Mouse (Mus musculus) heart, adult 2 months (tissue): ENCODE data around the gene N4bp1. TPM values are rescaled to one million over a fixed set of nuclear protein-coding genes. Genes with fewer than 3 reads are reported as not detected.

Experiments
- DNase-seq, 2 experiments: peaks; one replicate each; pipeline ENCODE4 v3.0.0; 2021
- H3K27ac ChIP-seq: fragments of 200-600 bp; 2 replicates; pipeline ENCODE4 v1.8.1; 2022
- H3K27me3 ChIP-seq: fragments of 200-500 bp; 2 replicates; pipeline ENCODE4 v1.6.1; 2012; ENCODE audit warnings: mild to moderate bottlenecking, low read length, inconsistent platforms, mixed read lengths; ENCODE audit not compliant: control insufficient read depth, insufficient read depth
- H3K36me3 ChIP-seq: fragments of 200-500 bp; 2 replicates; pipeline ENCODE4 v1.6.1; 2012; ENCODE audit warnings: low read length, inconsistent platforms; ENCODE audit not compliant: control insufficient read depth, insufficient read depth
- H3K4me1 ChIP-seq: fragments of 200-500 bp; 2 replicates; pipeline ENCODE4 v1.6.1; 2011; ENCODE audit warnings: low read length; ENCODE audit not compliant: control insufficient read depth, insufficient read depth
- H3K4me3 ChIP-seq: fragments of 200-600 bp; 2 replicates; pipeline ENCODE4 v1.8.1; 2022
- H3K79me2 ChIP-seq: fragments of 200-500 bp; replicated peaks from 2 replicates; pipeline ENCODE4 v1.6.1; 2012; ENCODE audit warnings: mild to moderate bottlenecking, inconsistent platforms, low read length, moderate library complexity, mixed read lengths; ENCODE audit not compliant: control insufficient read depth, insufficient read depth
- H3K9ac ChIP-seq: fragments of 200-500 bp; 2 replicates; pipeline ENCODE4 v1.6.1; 2012; ENCODE audit warnings: low read depth, mild to moderate bottlenecking, control low read depth, inconsistent platforms, low read length, mixed read lengths
- CTCF ChIP-seq: fragments of 200-600 bp; IDR thresholded peaks from 2 replicates; pipeline ENCODE4 v1.8.1; 2022; ENCODE audit warnings: antibody characterized with exemption, mild to moderate bottlenecking, moderate library complexity
- EP300 ChIP-seq: fragments of 200-500 bp; IDR thresholded peaks from 2 replicates; pipeline ENCODE4 v1.6.1; 2011; ENCODE audit warnings: low read depth, low read length, control low read depth; ENCODE audit not compliant: insufficient read depth
- POLR2A ChIP-seq: fragments of 200-500 bp; IDR thresholded peaks from 2 replicates; pipeline ENCODE4 v1.6.1; 2011; ENCODE audit warnings: mild to moderate bottlenecking, low read depth, low read length, control low read depth; ENCODE audit not compliant: insufficient read depth
- WGBS: fragments of 180-500 bp; shearing (Covaris S2); methylation state at CpG from one replicate; pipeline ENCODE4 v1.1.7; 2018; 5-methylcytosine and 5-hydroxymethylcytosine counted together
- intact Hi-C: fragments of 180-260 bp; cut with DNase I; formaldehyde crosslinking; loops from one replicate; pipeline ENCODE4 v1.15.1; 2025
- polyA plus RNA-seq: library from polyadenylated mRNA; depleted of rRNA; stranded (reverse); fragments of >200 nt; gene quantifications from 2 replicates; pipeline ENCODE4 v1.2.3, GENCODE M21; 2012
- total RNA-seq, 2 experiments: library from RNA; stranded (reverse); gene quantifications; 2 replicates each; pipeline ENCODE4 v1.2.3; 2021

N4bp1 gene
- total and polyA plus RNA-seq, 3 experiments = 8.9 to 18.1 (median 17.1) TPM

- Histone ChIP-seq H3K4me1 (no peaks in the 10 kb centered on the region), H3K27me3 (no peaks in the 10 kb centered on the region), H3K4me3 (no peak overlapping the region), H3K27ac (no peak overlapping the region), H3K9ac (no peak overlapping the region), H3K36me3 (no peaks in the 10 kb centered on the region), H3K79me2 (no peaks in the 10 kb centered on the region)
- intact Hi-C loops = no loop called here
- TF ChIP-seq EP300 (no peak), CTCF (no peak), POLR2A (no peak)
- no peak for DNase-seq
- 62% methylated on average over 6 of the region's 6 CpGs for WGBS
These were observed 90.3 kb downstream of the N4bp1 start for GRCm38 (mm10) chr8:86794716-86795115.

GRCm38 (mm10) chr8:86791542-86791941, 93.5 kb downstream of the N4bp1 start:
- TF ChIP-seq CTCF (no peak), EP300 (no peak), POLR2A (no peak)
- Histone ChIP-seq H3K27me3 (no peaks in the 10 kb centered on the region), H3K4me3 (no peak overlapping the region), H3K27ac (no peak overlapping the region), H3K36me3 (no peaks in the 10 kb centered on the region; the same call in 1 of the 2 replicates), H3K9ac (no peak overlapping the region), H3K4me1 (peaks cover 10% of the 10 kb centered on the region), H3K79me2 (no peaks in the 10 kb centered on the region)
- WGBS = 88% methylated on average over 6 of the region's 6 CpGs
- no peak for DNase-seq
- intact Hi-C loops = no loop called here

- 44% methylated on average over 1 of the region's 1 CpGs for WGBS
- Histone ChIP-seq H3K79me2 (no peaks in the 10 kb centered on the region), H3K4me3 (no peak overlapping the region), H3K27ac (no peak overlapping the region), H3K9ac (no peak overlapping the region), H3K36me3 (no peaks in the 10 kb centered on the region; the same call in 1 of the 2 replicates), H3K27me3 (no peaks in the 10 kb centered on the region), H3K4me1 (peaks cover 14% of the 10 kb centered on the region)
- TF ChIP-seq EP300 (no peak), POLR2A (no peak), CTCF (no peak)
- DNase-seq = no peak
- intact Hi-C loops = no loop called here
These were observed 95.5 kb downstream of the N4bp1 start for GRCm38 (mm10) chr8:86789576-86789975.

- Histone ChIP-seq H3K9ac (peak overlapping the region; percentile 59; the same call in 1 of the 2 replicates), H3K27me3 (no peaks in the 10 kb centered on the region), H3K36me3 (no peaks in the 10 kb centered on the region; the same call in 1 of the 2 replicates), H3K4me1 (peaks cover 16% of the 10 kb centered on the region), H3K79me2 (no peaks in the 10 kb centered on the region), H3K27ac (peak overlapping the region; percentile 86), H3K4me3 (peak overlapping the region; percentile 23; the same call in 1 of the 2 replicates)
- intact Hi-C loops = loop anchor here (1.0 to 2.0 kb wide), 4 partner anchors 13 to 114 kb away; no protein-coding TSS in a partner anchor
- TF ChIP-seq EP300 (peak; percentile 9; the same call in 1 of the 2 replicates), POLR2A (no peak)
- WGBS = 29% methylated on average over 12 of the region's 12 CpGs
- peak; percentile 80 to 82 for DNase-seq
These were observed 97.1 kb downstream of the N4bp1 start for GRCm38 (mm10) chr8:86787891-86788420.

GRCm38 (mm10) chr8:86786498-86786897, 98.6 kb downstream of the N4bp1 start:
- Histone ChIP-seq H3K27me3 (no peaks in the 10 kb centered on the region), H3K36me3 (no peaks in the 10 kb centered on the region; the same call in 1 of the 2 replicates), H3K27ac (peak overlapping the region; percentile 86), H3K9ac (no peak overlapping the region), H3K4me3 (no peak overlapping the region), H3K79me2 (no peaks in the 10 kb centered on the region), H3K4me1 (peaks cover 16% of the 10 kb centered on the region)
- intact Hi-C loops = loop anchor here (2.0 kb wide), 2 partner anchors 14 to 40 kb away; no protein-coding TSS in a partner anchor
- peak in 1 of 2 experiments; percentile 54 for DNase-seq
- whole genome bisulfite sequencing = 34% methylated on average over 5 of the region's 5 CpGs
- TF ChIP-seq POLR2A = 0 out of 2 replicates have a peak, but pooled peaks have one; percentile 46
- no peak for TF ChIP-seq EP300
- TF ChIP-seq CTCF = peak; percentile 53

GRCm38 (mm10) chr8:86781094-86781493, 104.0 kb downstream of the N4bp1 start:
- TF ChIP-seq CTCF (no peak), EP300 (no peak), POLR2A (no peak)
- H3K4me1 ChIP-seq = peaks cover 2% of the 10 kb centered on the region
- no peak for DNase-seq
- H3K9ac ChIP-seq = no peak overlapping the region
- no peaks in the 10 kb centered on the region for H3K79me2 ChIP-seq
- WGBS = 93% methylated on average over 8 of the region's 8 CpGs
- H3K27ac ChIP-seq = no peak overlapping the region
- intact Hi-C loops = no loop called here
- H3K36me3 ChIP-seq = no peaks in the 10 kb centered on the region
- no peaks in the 10 kb centered on the region for H3K27me3 ChIP-seq
- no peak overlapping the region for H3K4me3 ChIP-seq
